Mouse (Mus musculus) hindbrain, embryonic 11.5 days (tissue): Measurements from ENCODE around the gene Dip2b. TPM values are rescaled to one million over a fixed set of nuclear protein-coding genes. Genes with fewer than 3 reads are reported as not detected.

Experiments
- ATAC-seq: fragments of 200-750 bp; cut with Nextera tagmentation; 2 replicates; pipeline ENCODE4 v1.8.0; 2017; ENCODE audit warnings: mild to moderate bottlenecking, moderate TSS enrichment, moderate library complexity; ENCODE audit not compliant: low FRiP score
- DNase-seq: peaks from one replicate; pipeline ENCODE4 v3.0.0-alpha.2; 2015; ENCODE audit warnings: low spot score
- H3K27ac ChIP-seq: fragments of 300-500 bp; sonication (generic); 2 replicates; pipeline ENCODE4 v1.5.1; 2014; ENCODE audit warnings: mild to moderate bottlenecking, low read depth, low read length
- H3K27me3 ChIP-seq: fragments of 300-500 bp; sonication (generic); 2 replicates; pipeline ENCODE4 v1.6.1; 2014; ENCODE audit warnings: mild to moderate bottlenecking, low read length, moderate library complexity, mixed read lengths; ENCODE audit not compliant: control insufficient read depth, insufficient read depth
- H3K36me3 ChIP-seq: fragments of 300-500 bp; sonication (generic); 2 replicates; pipeline ENCODE4 v1.6.1; 2014; ENCODE audit warnings: mild to moderate bottlenecking, low read length, moderate library complexity, mixed read lengths; ENCODE audit not compliant: control insufficient read depth, insufficient read depth
- H3K4me1 ChIP-seq: fragments of 300-500 bp; sonication (generic); replicated peaks from 2 replicates; pipeline ENCODE4 v1.6.1; 2014; ENCODE audit warnings: low read length, mixed read lengths; ENCODE audit not compliant: control insufficient read depth, insufficient read depth
- H3K4me2 ChIP-seq: fragments of 300-500 bp; sonication (generic); replicated peaks from 2 replicates; pipeline ENCODE4 v1.6.1; 2014; ENCODE audit warnings: mild to moderate bottlenecking, low read depth, low read length
- H3K4me3 ChIP-seq: fragments of 300-500 bp; sonication (generic); 2 replicates; pipeline ENCODE4 v1.5.1; 2014; ENCODE audit warnings: low read depth, low read length
- H3K9ac ChIP-seq: fragments of 300-500 bp; sonication (generic); 2 replicates; pipeline ENCODE4 v1.6.1; 2014; ENCODE audit warnings: low read depth, low read length
- H3K9me3 ChIP-seq: fragments of 300-500 bp; sonication (generic); 2 replicates; pipeline ENCODE4 v1.6.1; 2016; ENCODE audit warnings: low read length; ENCODE audit not compliant: control insufficient read depth
- WGBS: fragments of 180-500 bp; shearing (Covaris S2); extraction: QIAGEN DNeasy Blood & Tissue Kit; methylation state at CpG from one replicate; pipeline ENCODE4 v1.1.7; 2014; 5-methylcytosine and 5-hydroxymethylcytosine counted together
- polyA plus RNA-seq: library from polyadenylated mRNA; unstranded; fragments of >200 nt; fragmentation: Nextera tagmentation; extraction: Ambion mirVana; gene quantifications from 2 replicates; pipeline ENCODE4 v1.2.1, GENCODE M21; 2014

Dip2b gene
- polyA plus RNA-seq, 1 experiment from 2014 or later: 29.6 TPM

DNA sequence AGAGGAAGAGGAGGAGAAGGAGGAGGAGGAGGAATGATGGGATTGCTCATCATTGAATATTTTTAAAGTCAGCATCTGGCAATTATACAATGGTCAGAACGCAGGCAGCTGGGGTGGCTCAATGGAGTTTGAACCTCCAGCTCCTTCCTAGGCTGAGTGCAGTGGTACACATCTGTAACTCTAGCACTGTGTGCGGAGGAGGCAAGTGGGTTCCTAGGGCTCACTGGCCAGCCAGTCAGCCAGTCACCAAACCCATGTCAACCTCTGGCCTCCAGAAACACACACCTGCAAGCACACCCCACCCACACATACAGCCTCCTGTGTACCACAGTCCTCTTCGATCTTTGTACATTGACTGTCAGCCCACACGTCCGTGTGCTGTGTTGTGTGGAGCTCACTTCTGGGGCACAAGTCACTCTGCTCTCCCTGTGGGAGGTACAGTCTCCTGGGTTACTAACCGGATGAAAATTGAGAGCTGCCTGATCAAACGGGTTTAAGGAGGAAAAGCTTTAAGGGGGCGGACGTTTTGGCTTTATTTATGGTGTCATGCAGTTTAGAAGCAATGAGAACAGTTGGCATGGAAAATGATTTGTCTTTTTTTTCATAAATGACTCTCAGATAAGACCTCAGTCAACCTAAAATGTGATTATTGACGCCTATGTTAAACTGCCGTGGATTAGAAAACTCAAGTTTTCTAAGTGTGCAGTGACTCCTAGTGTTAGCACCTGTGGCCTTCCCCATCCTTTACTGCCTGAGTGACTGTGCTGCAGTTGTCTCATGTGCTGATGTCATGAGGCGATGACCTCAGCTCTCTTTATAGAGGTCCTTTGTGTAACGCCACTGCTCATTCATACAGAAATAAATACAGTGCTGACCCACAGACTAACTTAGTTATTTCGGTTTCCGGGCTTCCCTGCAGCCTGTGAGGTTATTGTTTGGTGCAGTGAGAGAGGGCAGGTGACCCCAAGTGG, 106.7 kb downstream of the Dip2b start:
- Histone ChIP-seq H3K4me1 (no peaks in the 10 kb centered on the region), H3K36me3 (0 out of 2 replicates have a peak, but pooled peaks cover 3% of the 10 kb centered on the region), H3K9ac (no peak overlapping the region), H3K4me3 (no peak overlapping the region), H3K4me2 (no peak overlapping the region), H3K27ac (no peak overlapping the region), H3K27me3 (no peaks in the 10 kb centered on the region), H3K9me3 (no peaks in the 10 kb centered on the region)
- 70% methylated on average over 15 of the region's 15 CpGs for WGBS
- DNase-seq (no peak), ATAC-seq (no peak)

DNA sequence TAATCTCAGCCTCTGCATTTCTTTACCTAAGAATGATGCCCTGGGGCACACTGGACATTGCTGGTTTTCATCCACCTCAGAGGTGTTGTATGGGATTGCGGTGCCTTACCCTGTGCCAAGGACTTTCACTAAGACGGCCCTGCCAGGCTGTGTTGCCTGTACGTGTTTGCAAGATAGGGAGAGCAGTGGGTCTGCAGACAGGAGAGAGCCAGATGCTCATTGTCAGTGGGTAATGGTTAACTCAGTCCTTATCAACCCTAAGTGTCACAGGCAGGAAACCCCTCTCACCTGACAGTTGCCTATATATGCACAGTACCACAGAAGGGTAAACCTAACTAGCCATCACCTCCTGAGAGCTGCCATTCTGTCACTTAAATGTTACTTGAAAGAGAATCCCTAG, 107.5 kb downstream of the Dip2b start:
- 92% methylated on average over 3 of the region's 3 CpGs for WGBS
- Histone ChIP-seq H3K27me3 (no peaks in the 10 kb centered on the region), H3K4me2 (no peak overlapping the region), H3K9ac (no peak overlapping the region), H3K4me3 (no peak overlapping the region), H3K36me3 (0 out of 2 replicates have a peak, but pooled peaks cover 3% of the 10 kb centered on the region), H3K9me3 (no peaks in the 10 kb centered on the region), H3K27ac (no peak overlapping the region), H3K4me1 (no peaks in the 10 kb centered on the region)
- ATAC-seq (no peak), DNase-seq (no peak)

DNA sequence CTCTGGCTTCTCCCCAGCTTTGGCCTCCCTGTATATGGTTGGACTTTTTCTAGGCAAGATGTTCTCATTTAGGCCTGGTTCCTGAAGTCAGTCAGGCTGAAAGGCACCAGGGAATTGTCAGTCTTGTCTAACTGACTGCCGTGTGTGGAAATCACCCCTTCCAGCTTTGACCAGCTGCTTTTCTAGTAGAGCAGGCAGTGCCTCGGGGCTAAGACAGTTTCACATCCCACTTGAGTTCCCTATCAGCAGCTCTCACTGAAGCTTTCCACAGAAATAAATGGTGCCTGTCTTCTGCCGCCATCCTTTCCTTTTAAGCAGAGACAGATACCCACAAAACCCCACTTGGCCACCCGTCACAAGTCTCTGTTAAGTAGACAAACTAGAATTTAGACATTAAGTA, 112.1 kb downstream of the Dip2b start:
- no peaks in the 10 kb centered on the region for H3K4me1 ChIP-seq
- ATAC-seq (no peak), DNase-seq (no peak)
- WGBS: 71% methylated on average over 4 of the region's 4 CpGs
- no peak overlapping the region for H3K27ac ChIP-seq
- no peak overlapping the region for H3K4me3 ChIP-seq
- H3K9ac ChIP-seq: no peak overlapping the region
- H3K4me2 ChIP-seq: no peak overlapping the region
- H3K36me3 ChIP-seq: 0 out of 2 replicates have a peak, but pooled peaks cover 6% of the 10 kb centered on the region
- no peaks in the 10 kb centered on the region for H3K27me3 ChIP-seq
- no peaks in the 10 kb centered on the region for H3K9me3 ChIP-seq

GRCm38 (mm10) chr15:100152321-100152720, 113.9 kb downstream of the Dip2b start:
- no peak overlapping the region for H3K27ac ChIP-seq

DNA sequence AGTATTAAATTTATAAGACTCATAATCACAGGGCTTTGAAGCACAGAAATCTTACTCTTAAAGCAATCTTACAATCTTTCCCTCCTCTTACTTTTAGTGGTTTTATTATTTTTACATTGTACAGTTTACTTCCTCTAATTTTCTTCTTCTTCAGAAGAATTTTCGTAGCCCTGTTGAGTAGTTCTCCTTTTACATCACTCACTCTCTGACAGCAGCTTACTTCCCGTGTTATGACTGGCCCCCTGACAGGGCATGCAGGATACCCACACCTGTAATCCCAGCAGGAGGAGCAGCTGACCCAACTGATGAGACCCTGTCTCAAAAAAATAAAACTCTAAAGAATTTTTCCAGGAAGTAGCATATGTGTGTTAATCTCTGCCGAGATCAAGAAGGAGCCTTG, 114.6 kb downstream of the Dip2b start:
- H3K27ac ChIP-seq: no peak overlapping the region
- 85% methylated on average over 3 of the region's 3 CpGs for WGBS
- no peak overlapping the region for H3K4me2 ChIP-seq
- no peak for DNase-seq
- no peak overlapping the region for H3K4me3 ChIP-seq
- H3K9me3 ChIP-seq: no peaks in the 10 kb centered on the region
- H3K27me3 ChIP-seq: no peaks in the 10 kb centered on the region
- H3K36me3 ChIP-seq: peaks cover 11% of the 10 kb centered on the region; the same call in 1 of the 2 replicates
- no peaks in the 10 kb centered on the region for H3K4me1 ChIP-seq
- no peak overlapping the region for H3K9ac ChIP-seq
- ATAC-seq: no peak

More at GRCm38 (mm10) chr15:100152321-100152720, 113.9 kb downstream of the Dip2b start:
- Histone ChIP-seq H3K36me3 (peaks cover 11% of the 10 kb centered on the region; the same call in 1 of the 2 replicates), H3K4me3 (no peak overlapping the region), H3K4me1 (no peaks in the 10 kb centered on the region), H3K9ac (no peak overlapping the region), H3K9me3 (no peaks in the 10 kb centered on the region), H3K27me3 (no peaks in the 10 kb centered on the region), H3K4me2 (no peak overlapping the region)
- ATAC-seq: no peak
- DNase-seq: no peak
- 94% methylated on average over 3 of the region's 3 CpGs for WGBS

DNA sequence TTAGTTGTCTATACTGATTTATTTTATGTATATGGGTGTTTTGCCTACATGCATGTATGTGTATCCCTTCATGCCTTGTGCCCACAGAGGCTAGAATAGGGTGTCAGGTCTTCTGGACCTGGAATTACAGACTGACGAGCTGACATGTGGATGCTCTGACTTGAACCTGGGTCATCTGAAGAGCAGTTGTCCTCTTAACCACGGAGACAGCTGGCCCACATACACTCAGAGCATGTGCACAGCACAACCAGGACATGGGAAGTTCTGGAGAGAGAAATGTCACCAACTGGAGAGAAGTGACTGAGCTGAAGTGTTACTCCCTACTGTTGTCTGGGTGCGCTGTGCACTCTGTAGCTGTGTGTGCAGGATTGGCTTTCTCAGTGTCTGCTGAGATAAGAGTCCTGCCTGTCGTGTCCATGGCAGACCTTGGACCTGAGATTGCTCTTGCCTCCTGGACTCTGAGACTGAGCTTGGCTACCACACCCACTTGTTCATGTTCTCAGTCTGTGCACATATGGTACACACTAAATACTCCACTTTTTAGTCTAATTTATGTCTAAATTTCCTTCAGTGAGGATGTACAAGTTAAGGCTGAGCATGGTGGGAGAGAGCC, 117.7 kb downstream of the Dip2b start:
- Histone ChIP-seq H3K4me1 (no peaks in the 10 kb centered on the region), H3K9me3 (no peaks in the 10 kb centered on the region), H3K9ac (no peak overlapping the region)

GRCm38 (mm10) chr15:100156781-100157470, 118.5 kb downstream of the Dip2b start:
- H3K4me3 ChIP-seq: no peak overlapping the region
- no peaks in the 10 kb centered on the region for H3K27me3 ChIP-seq
- H3K4me2 ChIP-seq: no peak overlapping the region
- H3K36me3 ChIP-seq: peaks cover 11% of the 10 kb centered on the region; the same call in 1 of the 2 replicates
- H3K9me3 ChIP-seq: no peaks in the 10 kb centered on the region
- 86% methylated on average over 10 of the region's 10 CpGs for WGBS
- no peak overlapping the region for H3K9ac ChIP-seq
- DNase-seq: no peak
- no peak for ATAC-seq
- H3K4me1 ChIP-seq: no peaks in the 10 kb centered on the region
- H3K27ac ChIP-seq: no peak overlapping the region

More for the DNA sequence above, 117.7 kb downstream of the Dip2b start:
- no peak overlapping the region for H3K4me2 ChIP-seq
- peaks cover 11% of the 10 kb centered on the region; the same call in 1 of the 2 replicates for H3K36me3 ChIP-seq
- DNase-seq (no peak), ATAC-seq (no peak)
- no peaks in the 10 kb centered on the region for H3K27me3 ChIP-seq
- 90% methylated on average over 4 of the region's 4 CpGs for WGBS
- H3K4me3 ChIP-seq: no peak overlapping the region
- H3K27ac ChIP-seq: no peak overlapping the region

DNA sequence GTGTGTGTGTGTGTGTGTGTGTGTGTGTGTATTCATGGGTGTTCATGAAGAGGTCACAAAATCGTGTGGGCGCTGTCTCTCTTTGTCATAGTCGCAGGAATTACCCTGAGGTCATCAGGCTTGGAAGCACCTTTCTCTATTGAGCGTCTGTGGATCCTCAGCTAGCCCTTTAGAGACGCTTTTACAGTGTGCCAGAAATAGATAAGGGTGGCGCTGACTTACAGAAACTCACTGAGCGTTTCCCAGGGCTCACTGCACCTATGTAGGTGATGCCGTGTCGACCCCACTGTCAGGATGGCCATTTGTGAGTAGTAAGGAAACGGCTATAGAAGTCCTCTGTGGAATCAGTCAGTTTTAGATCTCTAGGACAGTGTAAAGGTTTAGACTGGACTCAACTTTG, 120.5 kb downstream of the Dip2b start:
- H3K27ac ChIP-seq: no peak overlapping the region
- H3K9ac ChIP-seq: no peak overlapping the region
- H3K4me2 ChIP-seq: no peak overlapping the region
- H3K4me1 ChIP-seq: no peaks in the 10 kb centered on the region
- H3K4me3 ChIP-seq: no peak overlapping the region
- H3K27me3 ChIP-seq: no peaks in the 10 kb centered on the region
- ATAC-seq: no peak
- no peak for DNase-seq
- WGBS: 91% methylated on average over 10 of the region's 10 CpGs
- no peaks in the 10 kb centered on the region for H3K9me3 ChIP-seq
- H3K36me3 ChIP-seq: peaks cover 13% of the 10 kb centered on the region
